Mouse (Mus musculus): ENCODE measurements around the gene Ssbp3. TPM values are rescaled to one million over a fixed set of nuclear protein-coding genes. Genes with fewer than 3 reads are reported as not detected.

Gene Ssbp3
- polyA plus RNA-seq, 1 experiment = 121 TPM

GRCm38 (mm10) chr4:106927034-106927433, 16.5 kb downstream of the Ssbp3 start:
- TF ChIP-seq POLR2A (IDR thresholded peaks at IDR 0.05; ENCODE audit: extremely low read depth, insufficient read depth, low read length) (no peak), CTCF (IDR thresholded peaks at IDR 0.05; ENCODE audit: extremely low read depth, insufficient read depth, low read length) (no peak)
- Histone ChIP-seq H3K27ac (ENCODE audit: insufficient read depth, low read length) (no peak overlapping the region), H3K4me3 (ENCODE audit: insufficient read depth, low read length) (no peak overlapping the region), H3K4me1 (ENCODE audit: control insufficient read depth, insufficient read depth, low read length) (peaks cover 1% of the 10 kb centered on the region; the same call in 1 of the 2 replicates)

- no peak for TF ChIP-seq CTCF (IDR thresholded peaks at IDR 0.05; ENCODE audit: extremely low read depth, insufficient read depth, low read length)
- no peak for TF ChIP-seq POLR2A (IDR thresholded peaks at IDR 0.05; ENCODE audit: extremely low read depth, insufficient read depth, low read length)
- peaks cover 1% of the 10 kb centered on the region; the same call in 1 of the 2 replicates for H3K4me1 ChIP-seq (ENCODE audit: control insufficient read depth, insufficient read depth, low read length)
- H3K27ac ChIP-seq (ENCODE audit: insufficient read depth, low read length) = no peak overlapping the region
- H3K4me3 ChIP-seq (ENCODE audit: insufficient read depth, low read length) = no peak overlapping the region
Observed at GRCm38 (mm10) chr4:106928961-106929360, 18.5 kb downstream of the Ssbp3 start.

GRCm38 (mm10) chr4:106932583-106932982, 22.1 kb downstream of the Ssbp3 start:
- H3K27ac ChIP-seq (ENCODE audit: insufficient read depth, low read length) = no peak overlapping the region
- TF ChIP-seq CTCF (IDR thresholded peaks at IDR 0.05; ENCODE audit: extremely low read depth, insufficient read depth, low read length) (no peak), POLR2A (IDR thresholded peaks at IDR 0.05; ENCODE audit: extremely low read depth, insufficient read depth, low read length) (no peak)
- no peak overlapping the region for H3K4me3 ChIP-seq (ENCODE audit: insufficient read depth, low read length)
- H3K4me1 ChIP-seq (ENCODE audit: control insufficient read depth, insufficient read depth, low read length) = peaks cover 12% of the 10 kb centered on the region

- Histone ChIP-seq H3K27ac (ENCODE audit: insufficient read depth, low read length) (no peak overlapping the region), H3K4me1 (ENCODE audit: control insufficient read depth, insufficient read depth, low read length) (peaks cover 14% of the 10 kb centered on the region), H3K4me3 (ENCODE audit: insufficient read depth, low read length) (no peak overlapping the region)
- TF ChIP-seq POLR2A (IDR thresholded peaks at IDR 0.05; ENCODE audit: extremely low read depth, insufficient read depth, low read length) = no peak
- no peak for TF ChIP-seq CTCF (IDR thresholded peaks at IDR 0.05; ENCODE audit: extremely low read depth, insufficient read depth, low read length)
Observed at GRCm38 (mm10) chr4:106933813-106934482, 23.4 kb downstream of the Ssbp3 start.

GRCm38 (mm10) chr4:106934931-106935582, 24.6 kb downstream of the Ssbp3 start:
- TF ChIP-seq POLR2A (IDR thresholded peaks at IDR 0.05; ENCODE audit: extremely low read depth, insufficient read depth, low read length) = no peak
- no peak for TF ChIP-seq CTCF (IDR thresholded peaks at IDR 0.05; ENCODE audit: extremely low read depth, insufficient read depth, low read length)
- H3K4me1 ChIP-seq (ENCODE audit: control insufficient read depth, insufficient read depth, low read length) = peaks cover 16% of the 10 kb centered on the region

GRCm38 (mm10) chr4:106935583-106935935, 25.1 kb downstream of the Ssbp3 start:
- Histone ChIP-seq H3K4me3 (ENCODE audit: insufficient read depth, low read length) (no peak overlapping the region), H3K4me1 (ENCODE audit: control insufficient read depth, insufficient read depth, low read length) (peaks cover 16% of the 10 kb centered on the region), H3K27ac (ENCODE audit: insufficient read depth, low read length) (no peak overlapping the region)
- no peak for TF ChIP-seq POLR2A (IDR thresholded peaks at IDR 0.05; ENCODE audit: extremely low read depth, insufficient read depth, low read length)
- no peak for TF ChIP-seq CTCF (IDR thresholded peaks at IDR 0.05; ENCODE audit: extremely low read depth, insufficient read depth, low read length)

More at GRCm38 (mm10) chr4:106934931-106935582, 24.6 kb downstream of the Ssbp3 start:
- H3K27ac ChIP-seq (ENCODE audit: insufficient read depth, low read length) = no peak overlapping the region
- H3K4me3 ChIP-seq (ENCODE audit: insufficient read depth, low read length) = no peak overlapping the region

GRCm38 (mm10) chr4:106936041-106936440, 25.5 kb downstream of the Ssbp3 start:
- TF ChIP-seq CTCF (IDR thresholded peaks at IDR 0.05; ENCODE audit: extremely low read depth, insufficient read depth, low read length) (no peak), POLR2A (IDR thresholded peaks at IDR 0.05; ENCODE audit: extremely low read depth, insufficient read depth, low read length) (no peak)
- no peak overlapping the region for H3K27ac ChIP-seq (ENCODE audit: insufficient read depth, low read length)
- H3K4me1 ChIP-seq (ENCODE audit: control insufficient read depth, insufficient read depth, low read length) = peaks cover 20% of the 10 kb centered on the region

GRCm38 (mm10) chr4:106936741-106937140, 26.2 kb downstream of the Ssbp3 start:
- Histone ChIP-seq H3K4me1 (ENCODE audit: control insufficient read depth, insufficient read depth, low read length) (peaks cover 24% of the 10 kb centered on the region), H3K4me3 (ENCODE audit: insufficient read depth, low read length) (no peak overlapping the region), H3K27ac (ENCODE audit: insufficient read depth, low read length) (no peak overlapping the region)
- TF ChIP-seq CTCF (IDR thresholded peaks at IDR 0.05; ENCODE audit: extremely low read depth, insufficient read depth, low read length) (no peak), POLR2A (IDR thresholded peaks at IDR 0.05; ENCODE audit: extremely low read depth, insufficient read depth, low read length) (no peak)

More at GRCm38 (mm10) chr4:106936041-106936440, 25.5 kb downstream of the Ssbp3 start:
- H3K4me3 ChIP-seq (ENCODE audit: insufficient read depth, low read length) = no peak overlapping the region

GRCm38 (mm10) chr4:106938506-106939222, 28.2 kb downstream of the Ssbp3 start:
- Histone ChIP-seq H3K27ac (ENCODE audit: insufficient read depth, low read length) (no peak overlapping the region), H3K4me1 (ENCODE audit: control insufficient read depth, insufficient read depth, low read length) (peaks cover 29% of the 10 kb centered on the region), H3K4me3 (ENCODE audit: insufficient read depth, low read length) (no peak overlapping the region)
- TF ChIP-seq CTCF (IDR thresholded peaks at IDR 0.05; ENCODE audit: extremely low read depth, insufficient read depth, low read length) (no peak), POLR2A (IDR thresholded peaks at IDR 0.05; ENCODE audit: extremely low read depth, insufficient read depth, low read length) (no peak)

All from cortical plate, adult 2 months (tissue).